Mouse (Mus musculus) limb, embryonic 13.5 days (tissue): ENCODE data around the gene Gm17349. TPM values are rescaled to one million over a fixed set of nuclear protein-coding genes. Genes with fewer than 3 reads are reported as not detected.
A peak's percentile ranks its signal among the peaks of the same experiment; 100 is the strongest.

ENCODE experiments used
- ATAC-seq: fragments of 200-750 bp; cut with Nextera tagmentation; 2 replicates; pipeline ENCODE4 v1.8.0; 2017; ENCODE audit warnings: low read depth, moderate number of reproducible peaks, moderate TSS enrichment; ENCODE audit not compliant: low FRiP score
- H3K27ac ChIP-seq: fragments of 300-500 bp; sonication (generic); 2 replicates; pipeline ENCODE4 v1.5.1; 2015; ENCODE audit warnings: inconsistent platforms, mild to moderate bottlenecking, moderate library complexity
- H3K27me3 ChIP-seq: fragments of 300-500 bp; sonication (generic); 2 replicates; pipeline ENCODE4 v1.6.1; 2015; ENCODE audit warnings: mild to moderate bottlenecking, inconsistent platforms
- H3K36me3 ChIP-seq: fragments of 300-500 bp; sonication (generic); 2 replicates; pipeline ENCODE4 v1.6.1; 2015; ENCODE audit warnings: inconsistent platforms, mild to moderate bottlenecking, moderate library complexity
- H3K4me1 ChIP-seq: fragments of 300-500 bp; sonication (generic); 2 replicates; pipeline ENCODE4 v1.6.1; 2015; ENCODE audit warnings: inconsistent platforms
- H3K4me2 ChIP-seq: fragments of 300-500 bp; sonication (generic); replicated peaks from 2 replicates; pipeline ENCODE4 v1.6.1; 2015; ENCODE audit warnings: inconsistent platforms, mild to moderate bottlenecking, moderate library complexity
- H3K4me3 ChIP-seq: fragments of 300-500 bp; sonication (generic); 2 replicates; pipeline ENCODE4 v1.5.1; 2015; ENCODE audit warnings: moderate library complexity, mild to moderate bottlenecking, inconsistent platforms
- H3K9ac ChIP-seq: fragments of 300-500 bp; sonication (generic); 2 replicates; pipeline ENCODE4 v1.6.1; 2015; ENCODE audit warnings: mild to moderate bottlenecking, inconsistent platforms
- H3K9me3 ChIP-seq: fragments of 300-500 bp; sonication (generic); 2 replicates; pipeline ENCODE4 v1.6.1; 2016; ENCODE audit warnings: inconsistent platforms
- WGBS: fragments of 180-500 bp; shearing (Covaris S2); methylation state at CpG from one replicate; pipeline ENCODE4 v1.1.7; 2015; 5-methylcytosine and 5-hydroxymethylcytosine counted together
- polyA plus RNA-seq: library from polyadenylated mRNA; unstranded; fragments of >200 nt; fragmentation: Nextera tagmentation; extraction: Ambion mirVana; gene quantifications from 2 replicates; pipeline ENCODE4 v1.2.1, GENCODE M21; 2015

Gm17349 gene
- polyA plus RNA-seq, 1 experiment from 2014 or later: not detected

DNA sequence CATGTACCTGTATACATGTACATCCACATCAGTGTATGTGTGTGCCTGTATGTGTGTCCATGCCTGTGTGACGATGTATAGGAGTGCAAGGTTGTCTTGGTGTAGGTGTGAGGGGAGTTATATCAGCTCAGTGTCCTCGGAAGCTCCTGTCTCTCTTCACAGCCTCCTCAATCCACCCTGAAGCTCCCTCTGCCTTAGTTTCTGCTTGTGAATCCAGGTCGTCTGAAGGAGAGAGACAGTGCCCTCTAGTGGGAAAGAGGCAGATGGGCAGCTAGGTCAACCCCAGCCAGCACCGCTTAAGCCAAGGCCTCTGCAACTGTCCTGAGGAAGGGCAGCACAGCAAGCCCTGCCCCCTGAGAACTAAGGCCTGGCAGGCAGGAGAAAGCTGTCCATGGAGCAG lies 16.6 kb downstream of the Gm17349 start:
- ATAC-seq: no peak
- no peak overlapping the region for H3K27ac ChIP-seq
- no peak overlapping the region for H3K4me3 ChIP-seq
- peaks cover 25% of the 10 kb centered on the region for H3K27me3 ChIP-seq
- no peaks in the 10 kb centered on the region for H3K36me3 ChIP-seq
- H3K9me3 ChIP-seq: no peaks in the 10 kb centered on the region
- 6% methylated on average over 4 of the region's 4 CpGs for WGBS
- no peaks in the 10 kb centered on the region for H3K4me1 ChIP-seq
- no peak overlapping the region for H3K9ac ChIP-seq
- no peak overlapping the region for H3K4me2 ChIP-seq

GRCm38 (mm10) chr15:99684156-99684555 lies 21.1 kb downstream of the Gm17349 start:
- Histone ChIP-seq H3K27me3 (0 out of 2 replicates have a peak, but pooled peaks cover under 1% of the 10 kb centered on the region), H3K9ac (no peak overlapping the region), H3K27ac (no peak overlapping the region), H3K4me2 (no peak overlapping the region), H3K36me3 (no peaks in the 10 kb centered on the region), H3K9me3 (no peaks in the 10 kb centered on the region), H3K4me3 (no peak overlapping the region), H3K4me1 (no peaks in the 10 kb centered on the region)
- ATAC-seq: no peak
- WGBS: 90% methylated on average over 5 of the region's 5 CpGs

DNA sequence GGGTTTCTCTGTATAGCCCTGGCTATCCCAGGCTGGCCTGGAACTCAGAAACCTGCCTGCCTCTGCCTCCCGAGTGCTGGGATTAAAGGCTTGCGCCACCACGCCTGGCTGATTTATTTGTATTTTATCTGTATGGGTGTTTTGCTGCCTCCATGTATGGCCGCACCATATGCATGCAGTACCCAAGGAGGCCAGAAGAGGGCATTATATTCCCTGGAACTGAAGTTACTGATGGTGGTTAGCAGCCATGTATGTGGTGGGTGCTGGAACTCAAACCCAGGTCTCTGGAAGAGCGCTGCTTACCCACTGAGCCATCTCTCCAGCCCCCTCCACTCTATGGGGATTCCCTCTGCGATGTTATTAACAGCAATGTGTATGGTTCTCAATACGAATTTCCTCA lies 22.4 kb downstream of the Gm17349 start:
- no peak overlapping the region for H3K4me3 ChIP-seq
- H3K27me3 ChIP-seq: no peaks in the 10 kb centered on the region
- H3K9ac ChIP-seq: no peak overlapping the region
- no peaks in the 10 kb centered on the region for H3K36me3 ChIP-seq
- no peak overlapping the region for H3K27ac ChIP-seq
- no peak overlapping the region for H3K4me2 ChIP-seq
- no peaks in the 10 kb centered on the region for H3K9me3 ChIP-seq
- WGBS: 91% methylated on average over 7 of the region's 7 CpGs
- ATAC-seq: no peak
- H3K4me1 ChIP-seq: 0 out of 2 replicates have a peak, but pooled peaks cover 5% of the 10 kb centered on the region

DNA sequence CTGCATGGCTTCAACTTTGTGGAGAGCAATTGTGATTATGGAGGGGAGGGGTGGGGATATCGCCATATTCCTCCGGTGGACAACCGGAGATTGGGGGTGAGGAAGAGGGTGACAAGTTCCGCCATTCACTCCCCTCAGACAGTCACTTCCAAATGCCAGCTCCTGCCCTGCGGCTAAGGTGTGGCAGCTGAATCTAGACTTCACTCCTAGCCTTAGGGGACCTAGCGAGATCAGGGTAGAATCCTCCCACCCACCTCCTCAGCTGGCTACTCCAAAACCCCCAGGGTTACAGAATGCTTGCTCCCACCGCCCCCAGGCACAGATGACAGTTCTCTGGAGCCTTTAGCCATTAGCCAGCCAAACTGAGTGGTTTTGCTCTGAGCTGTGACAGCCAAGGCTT lies 26.3 kb downstream of the Gm17349 start:
- no peak for ATAC-seq
- Histone ChIP-seq H3K4me3 (no peak overlapping the region), H3K27ac (no peak overlapping the region), H3K9ac (no peak overlapping the region), H3K27me3 (peaks cover 4% of the 10 kb centered on the region), H3K4me1 (peaks cover 9% of the 10 kb centered on the region; the same call in 1 of the 2 replicates), H3K4me2 (no peak overlapping the region), H3K36me3 (no peaks in the 10 kb centered on the region), H3K9me3 (no peaks in the 10 kb centered on the region)
- WGBS: 58% methylated on average over 7 of the region's 7 CpGs

GRCm38 (mm10) chr15:99678063-99678800 lies 27.1 kb downstream of the Gm17349 start:
- ATAC-seq: no peak
- no peak overlapping the region for H3K4me2 ChIP-seq
- 10% methylated on average over 13 of the region's 13 CpGs for WGBS

DNA sequence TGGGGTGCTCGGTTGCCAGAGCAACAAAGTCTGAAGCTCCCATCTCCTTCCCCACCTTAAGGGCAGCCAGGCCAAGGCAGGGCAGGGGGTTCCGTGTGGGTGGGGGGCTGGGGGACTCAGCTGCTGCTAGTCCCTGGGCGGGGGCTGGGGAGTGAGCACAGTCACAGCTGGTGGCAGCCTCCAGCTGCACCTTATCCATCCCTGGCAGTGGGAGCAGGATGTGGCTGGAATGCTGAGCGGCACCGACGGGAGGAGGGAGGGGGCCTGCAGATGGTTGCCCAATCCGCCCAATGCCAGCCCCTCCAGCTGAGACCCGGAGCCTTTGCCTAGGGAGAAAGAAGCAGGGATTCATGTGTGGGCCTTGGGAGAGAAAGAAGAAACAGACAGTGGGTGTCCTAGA lies 28.2 kb downstream of the Gm17349 start:
- H3K36me3 ChIP-seq: no peaks in the 10 kb centered on the region
- H3K9ac ChIP-seq: peak overlapping the region; percentile 31; the same call in 1 of the 2 replicates
- H3K9me3 ChIP-seq: no peaks in the 10 kb centered on the region
- peaks cover 9% of the 10 kb centered on the region; the same call in 1 of the 2 replicates for H3K4me1 ChIP-seq
- peaks cover 22% of the 10 kb centered on the region for H3K27me3 ChIP-seq
- H3K4me3 ChIP-seq: no peak overlapping the region
- 42% methylated on average over 8 of the region's 8 CpGs for WGBS
- no peak overlapping the region for H3K4me2 ChIP-seq
- H3K27ac ChIP-seq: no peak overlapping the region
- no peak for ATAC-seq

More at GRCm38 (mm10) chr15:99678063-99678800, 27.1 kb downstream of the Gm17349 start:
- no peak overlapping the region for H3K27ac ChIP-seq
- H3K4me1 ChIP-seq: peaks cover 9% of the 10 kb centered on the region; the same call in 1 of the 2 replicates
- H3K36me3 ChIP-seq: no peaks in the 10 kb centered on the region
- no peak overlapping the region for H3K4me3 ChIP-seq
- no peak overlapping the region for H3K9ac ChIP-seq
- peaks cover 12% of the 10 kb centered on the region for H3K27me3 ChIP-seq
- H3K9me3 ChIP-seq: no peaks in the 10 kb centered on the region

GRCm38 (mm10) chr15:99674866-99675265 lies 30.4 kb downstream of the Gm17349 start:
- H3K4me1 ChIP-seq: peaks cover 21% of the 10 kb centered on the region
- ATAC-seq: no peak
- no peaks in the 10 kb centered on the region for H3K9me3 ChIP-seq
- 79% methylated on average over 3 of the region's 3 CpGs for WGBS
- H3K36me3 ChIP-seq: no peaks in the 10 kb centered on the region
- no peak overlapping the region for H3K27ac ChIP-seq
- no peak overlapping the region for H3K4me2 ChIP-seq
- H3K4me3 ChIP-seq: no peak overlapping the region
- H3K9ac ChIP-seq: no peak overlapping the region
- peaks cover 45% of the 10 kb centered on the region for H3K27me3 ChIP-seq

DNA sequence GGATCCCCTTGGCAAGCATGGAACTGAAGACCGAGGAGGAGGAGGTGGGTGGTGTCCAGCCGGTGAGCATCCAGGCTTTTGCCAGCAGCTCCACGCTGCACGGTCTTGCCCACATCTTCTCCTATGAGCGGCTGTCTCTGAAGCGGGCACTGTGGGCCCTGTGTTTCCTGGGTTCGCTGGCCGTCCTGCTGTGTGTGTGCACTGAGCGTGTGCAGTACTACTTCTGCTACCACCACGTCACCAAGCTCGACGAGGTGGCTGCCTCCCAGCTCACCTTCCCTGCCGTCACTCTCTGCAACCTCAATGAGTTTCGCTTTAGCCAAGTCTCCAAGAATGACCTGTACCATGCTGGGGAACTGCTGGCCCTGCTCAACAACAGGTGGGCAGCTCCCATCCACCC lies 33.5 kb downstream of the Gm17349 start:
- no peak overlapping the region for H3K4me2 ChIP-seq
- no peak for ATAC-seq
- H3K27ac ChIP-seq: no peak overlapping the region
- WGBS: 74% methylated on average over 14 of the region's 14 CpGs
- no peak overlapping the region for H3K4me3 ChIP-seq
- no peaks in the 10 kb centered on the region for H3K9me3 ChIP-seq
- H3K36me3 ChIP-seq: no peaks in the 10 kb centered on the region
- H3K9ac ChIP-seq: no peak overlapping the region
- H3K4me1 ChIP-seq: peaks cover 14% of the 10 kb centered on the region
- peaks cover 71% of the 10 kb centered on the region for H3K27me3 ChIP-seq

DNA sequence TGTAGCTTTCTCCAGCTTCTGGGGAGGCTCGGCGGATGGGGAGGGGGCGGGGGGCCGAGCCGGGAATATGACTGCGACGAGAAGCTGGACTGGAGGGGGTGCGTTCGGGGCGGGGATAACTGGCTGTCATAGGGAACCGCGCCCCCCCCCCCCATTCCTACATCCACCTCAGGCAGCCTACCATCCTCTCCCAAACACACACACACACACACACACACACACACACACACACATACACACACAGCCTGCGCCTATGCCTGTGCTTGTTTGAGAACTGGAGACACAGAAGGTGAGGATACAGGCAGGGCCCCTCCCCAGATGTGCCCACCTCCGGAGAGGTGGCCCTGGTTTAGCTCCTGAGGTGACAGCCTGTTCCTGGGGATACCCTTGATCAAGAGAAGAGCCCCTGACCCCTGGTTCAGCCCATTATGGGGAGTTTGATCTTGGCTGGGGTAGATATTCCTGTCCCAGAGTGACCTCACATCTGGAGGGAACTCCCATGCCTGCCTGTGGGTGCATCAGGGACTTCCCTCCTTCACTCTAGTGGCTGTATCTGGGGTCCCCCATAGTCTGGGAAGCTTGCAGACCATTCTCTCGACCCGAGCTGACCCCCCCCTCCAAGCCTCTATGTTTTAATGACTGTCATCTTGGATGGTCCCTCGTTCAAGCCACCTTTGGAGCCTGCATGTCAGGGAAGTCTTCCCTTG lies 34.2 kb downstream of the Gm17349 start:
- no peaks in the 10 kb centered on the region for H3K36me3 ChIP-seq
- peak overlapping the region; percentile 97 for H3K4me2 ChIP-seq
- ATAC-seq: peak; percentile 37; the same call in 1 of the 2 replicates
- peak overlapping the region; percentile 62 for H3K4me3 ChIP-seq
- WGBS: 10% methylated on average over 12 of the region's 17 CpGs
- H3K4me1 ChIP-seq: peaks cover 14% of the 10 kb centered on the region
- peak overlapping the region; percentile 71 for H3K9ac ChIP-seq
- H3K9me3 ChIP-seq: no peaks in the 10 kb centered on the region
- H3K27ac ChIP-seq: no peak overlapping the region
- peaks cover 78% of the 10 kb centered on the region for H3K27me3 ChIP-seq

DNA sequence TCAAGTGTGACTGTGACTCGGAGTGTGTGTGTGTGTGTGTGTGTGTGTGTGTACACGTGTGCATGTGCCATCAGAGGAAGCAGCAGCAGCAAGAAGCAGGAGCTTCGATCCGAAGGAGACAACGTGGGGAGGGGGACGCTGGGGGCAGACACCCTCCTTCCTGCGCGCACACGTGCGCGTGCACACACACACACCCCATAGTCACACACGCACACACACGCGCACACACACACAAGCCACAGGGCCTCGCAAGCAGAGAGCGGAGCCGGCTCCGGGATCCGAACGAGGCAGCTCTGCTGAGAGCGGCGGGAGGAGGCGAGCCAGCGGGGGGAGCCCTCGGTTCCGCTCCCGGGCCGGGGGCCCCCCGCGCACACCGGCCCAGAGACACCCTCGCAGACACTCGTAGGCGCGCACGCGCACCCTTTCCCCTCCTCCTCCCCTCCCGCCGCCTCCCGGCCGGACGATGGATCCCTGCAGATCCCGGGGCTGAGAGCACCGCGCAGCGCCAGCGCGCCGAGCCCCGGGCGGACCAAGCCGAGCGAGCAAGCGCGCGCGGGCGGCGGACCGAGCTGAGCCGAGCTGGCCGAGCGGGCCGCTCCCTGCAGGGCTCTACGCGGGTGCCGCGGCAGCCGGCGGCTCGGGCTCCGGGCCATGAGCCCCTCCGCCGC lies 35.0 kb downstream of the Gm17349 start, which contains the start of gene Asic1:
TSS of gene Asic1 (plus strand) at position 215 of the 668 bp plus-strand sequence.
- peak; percentile 84 for ATAC-seq

DNA sequence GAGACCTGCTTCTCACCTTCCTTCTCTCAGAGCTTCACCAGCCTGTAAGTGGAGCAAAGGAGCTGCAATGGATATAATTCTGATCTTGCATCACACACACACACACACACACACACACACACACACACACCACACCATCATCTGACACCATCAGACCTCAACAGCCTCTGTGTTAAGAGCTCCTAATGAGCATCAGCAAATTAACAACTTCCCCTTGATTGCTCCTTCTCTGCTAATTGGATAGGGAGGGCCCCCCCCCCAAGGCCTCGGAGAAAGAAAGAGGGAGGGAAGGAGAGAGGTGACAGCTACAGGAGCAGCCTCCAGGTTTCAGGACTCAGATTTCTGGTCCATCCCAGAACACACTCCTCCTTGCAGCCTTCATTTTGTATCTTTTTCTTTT lies 35.9 kb downstream of the Gm17349 start:
- 0% methylated on average over 1 of the region's 1 CpGs for WGBS
- Histone ChIP-seq H3K36me3 (no peaks in the 10 kb centered on the region), H3K9me3 (no peaks in the 10 kb centered on the region), H3K27ac (no peak overlapping the region), H3K4me1 (peaks cover 23% of the 10 kb centered on the region), H3K4me2 (no peak overlapping the region), H3K9ac (no peak overlapping the region), H3K4me3 (no peak overlapping the region), H3K27me3 (peaks cover 92% of the 10 kb centered on the region)
- no peak for ATAC-seq

More for the DNA sequence above, 35.0 kb downstream of the Gm17349 start, which contains the start of gene Asic1:
- WGBS: 2% methylated on average over 62 of the region's 74 CpGs
- Histone ChIP-seq H3K27me3 (peaks cover 86% of the 10 kb centered on the region), H3K27ac (no peak within 1 kb of the TSS), H3K4me1 (peaks cover 14% of the 10 kb centered on the region), H3K9me3 (no peaks in the 10 kb centered on the region), H3K36me3 (no peaks in the 10 kb centered on the region), H3K4me3 (peak within 1 kb of the TSS; percentile 62), H3K4me2 (peak within 1 kb of the TSS; percentile 97), H3K9ac (peak within 1 kb of the TSS; percentile 71)

DNA sequence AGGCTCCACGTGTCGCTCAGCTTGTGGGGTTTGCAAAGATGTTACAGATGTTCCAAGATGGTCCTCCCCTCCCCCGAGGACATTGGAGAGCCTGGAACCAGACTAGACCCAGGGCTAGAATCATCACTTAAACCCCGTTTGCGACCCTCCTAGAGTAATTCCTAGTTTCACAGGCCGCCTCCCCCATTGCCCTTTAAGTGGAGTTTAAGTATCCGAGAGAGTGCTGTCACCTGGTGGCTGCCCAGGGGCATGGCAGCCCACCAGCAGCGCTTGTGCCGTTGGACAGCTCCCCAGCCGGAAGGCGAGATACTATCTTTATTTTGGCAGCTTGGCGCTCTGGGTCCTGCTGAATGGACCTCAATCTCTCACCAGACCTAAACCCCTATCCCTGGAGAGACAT lies 36.4 kb downstream of the Gm17349 start:
- H3K27ac ChIP-seq: no peak overlapping the region
- no peak overlapping the region for H3K9ac ChIP-seq
- ATAC-seq: no peak
- WGBS: 1% methylated on average over 12 of the region's 12 CpGs
- peaks cover 94% of the 10 kb centered on the region for H3K27me3 ChIP-seq
- 0 out of 2 replicates have a peak overlapping the region, but pooled peaks have one; percentile 4 for H3K4me2 ChIP-seq
- no peaks in the 10 kb centered on the region for H3K36me3 ChIP-seq
- H3K4me1 ChIP-seq: peaks cover 29% of the 10 kb centered on the region
- no peaks in the 10 kb centered on the region for H3K9me3 ChIP-seq
- H3K4me3 ChIP-seq: no peak overlapping the region
